Mouse (Mus musculus): ENCODE data around the gene Mpzl2.

DNA sequence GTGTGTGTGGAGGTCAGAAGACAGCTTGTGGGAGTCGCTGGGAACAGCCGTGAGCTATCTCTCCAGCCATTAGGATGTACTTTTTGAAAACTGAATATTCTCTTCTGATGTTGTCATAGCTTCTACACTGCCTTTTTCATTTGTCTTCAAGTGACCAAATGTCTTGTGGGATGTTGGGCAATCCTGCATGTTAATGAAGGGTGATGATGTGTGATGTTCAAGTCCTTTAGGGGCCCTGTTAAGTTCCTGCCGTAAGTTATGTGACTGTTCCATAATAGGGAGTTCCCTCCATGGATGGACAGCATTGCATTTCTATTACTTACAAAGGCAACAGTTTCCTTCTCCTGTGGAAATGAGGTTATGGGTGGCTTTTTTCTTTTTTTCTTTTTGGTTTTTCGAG lies 27.1 kb downstream of the Mpzl2 start:
- TF ChIP-seq CTCF (IDR thresholded peaks at IDR 0.05; ENCODE audit: low read depth, low read length) (no peak), POLR2A (IDR thresholded peaks at IDR 0.05; ENCODE audit: extremely low read depth, insufficient read depth, low read length) (no peak)

Data from liver, adult 2 months (tissue).